Mouse (Mus musculus) lung, embryonic 16.5 days (tissue): Measurements from ENCODE around the gene Hnrnpl. TPM values are rescaled to one million over a fixed set of nuclear protein-coding genes. Genes with fewer than 3 reads are reported as not detected.
A peak's percentile ranks its signal among the peaks of the same experiment; 100 is the strongest.

Experiments
- ATAC-seq: fragments of 200-750 bp; cut with Nextera tagmentation; 2 replicates; pipeline ENCODE4 v1.8.0; 2017; ENCODE audit warnings: low read depth, mild to moderate bottlenecking, moderate library complexity
- H3K27ac ChIP-seq: fragments of 300-500 bp; sonication (generic); 2 replicates; pipeline ENCODE4 v1.5.1; 2014; ENCODE audit warnings: mild to moderate bottlenecking, control low read depth, low read length
- H3K27me3 ChIP-seq: fragments of 300-500 bp; sonication (generic); 2 replicates; pipeline ENCODE4 v1.6.1; 2014; ENCODE audit warnings: low read depth, low read length, mixed read lengths; ENCODE audit not compliant: control insufficient read depth, insufficient read depth
- H3K36me3 ChIP-seq: fragments of 300-500 bp; sonication (generic); 2 replicates; pipeline ENCODE4 v1.6.1; 2014; ENCODE audit warnings: low read length; ENCODE audit not compliant: control insufficient read depth, insufficient read depth
- H3K4me1 ChIP-seq: fragments of 300-500 bp; sonication (generic); replicated peaks from 2 replicates; pipeline ENCODE4 v1.6.1; 2014; ENCODE audit warnings: low read length, mixed read lengths; ENCODE audit not compliant: control insufficient read depth, insufficient read depth
- H3K4me2 ChIP-seq: fragments of 300-500 bp; sonication (generic); 2 replicates; pipeline ENCODE4 v1.6.1; 2014; ENCODE audit warnings: low read depth, low read length, control low read depth
- H3K4me3 ChIP-seq: fragments of 300-500 bp; sonication (generic); 2 replicates; pipeline ENCODE4 v1.5.1; 2014; ENCODE audit warnings: mild to moderate bottlenecking, low read length, control low read depth
- H3K9ac ChIP-seq: fragments of 300-500 bp; sonication (generic); 2 replicates; pipeline ENCODE4 v1.6.1; 2014; ENCODE audit warnings: low read length, control low read depth
- H3K9me3 ChIP-seq: fragments of 300-500 bp; sonication (generic); 2 replicates; pipeline ENCODE4 v1.6.1; 2016; ENCODE audit warnings: low read length; ENCODE audit not compliant: control insufficient read depth
- WGBS: fragments of 180-500 bp; shearing (Covaris S2); extraction: QIAGEN DNeasy Blood & Tissue Kit; methylation state at CpG from one replicate; pipeline ENCODE4 v1.1.7; 2014; 5-methylcytosine and 5-hydroxymethylcytosine counted together
- polyA plus RNA-seq: library from polyadenylated mRNA; unstranded; fragments of >200 nt; fragmentation: Nextera tagmentation; extraction: Ambion mirVana; gene quantifications from 2 replicates; pipeline ENCODE4 v1.2.1, GENCODE M21; 2015

The Hnrnpl gene
- polyA plus RNA-seq, 1 experiment from 2014 or later = 226 TPM

GRCm38 (mm10) chr7:28771867-28772266, 36.5 kb upstream of the Hnrnpl start:
- Histone ChIP-seq H3K9ac (no peak overlapping the region), H3K4me2 (no peak overlapping the region), H3K9me3 (no peaks in the 10 kb centered on the region), H3K27ac (no peak overlapping the region), H3K36me3 (0 out of 2 replicates have a peak, but pooled peaks cover 3% of the 10 kb centered on the region), H3K4me1 (peaks cover 9% of the 10 kb centered on the region; the same call in 1 of the 2 replicates), H3K27me3 (no peaks in the 10 kb centered on the region), H3K4me3 (no peak overlapping the region)
- WGBS = 82% methylated on average over 11 of the region's 11 CpGs
- ATAC-seq = no peak

GRCm38 (mm10) chr7:28773163-28773562, 35.2 kb upstream of the Hnrnpl start:
- H3K4me2 ChIP-seq = no peak overlapping the region
- ATAC-seq = no peak
- H3K27ac ChIP-seq = no peak overlapping the region
- H3K36me3 ChIP-seq = 0 out of 2 replicates have a peak, but pooled peaks cover 5% of the 10 kb centered on the region
- H3K4me3 ChIP-seq = no peak overlapping the region
- no peaks in the 10 kb centered on the region for H3K4me1 ChIP-seq
- H3K9ac ChIP-seq = no peak overlapping the region
- no peaks in the 10 kb centered on the region for H3K27me3 ChIP-seq
- whole genome bisulfite sequencing = 90% methylated on average over 3 of the region's 3 CpGs
- no peaks in the 10 kb centered on the region for H3K9me3 ChIP-seq

GRCm38 (mm10) chr7:28774164-28774563, 34.2 kb upstream of the Hnrnpl start:
- no peak overlapping the region for H3K9ac ChIP-seq
- ATAC-seq = no peak
- no peaks in the 10 kb centered on the region for H3K4me1 ChIP-seq
- H3K9me3 ChIP-seq = no peaks in the 10 kb centered on the region
- H3K27ac ChIP-seq = no peak overlapping the region
- H3K4me2 ChIP-seq = no peak overlapping the region
- 73% methylated on average over 12 of the region's 12 CpGs for WGBS
- H3K36me3 ChIP-seq = 0 out of 2 replicates have a peak, but pooled peaks cover 5% of the 10 kb centered on the region
- H3K27me3 ChIP-seq = no peaks in the 10 kb centered on the region
- H3K4me3 ChIP-seq = no peak overlapping the region

- no peak overlapping the region for H3K4me2 ChIP-seq
- H3K36me3 ChIP-seq = 0 out of 2 replicates have a peak, but pooled peaks cover 5% of the 10 kb centered on the region
- no peak for ATAC-seq
- 88% methylated on average over 7 of the region's 7 CpGs for WGBS
- no peaks in the 10 kb centered on the region for H3K9me3 ChIP-seq
- H3K4me3 ChIP-seq = no peak overlapping the region
- H3K9ac ChIP-seq = no peak overlapping the region
- no peak overlapping the region for H3K27ac ChIP-seq
- H3K4me1 ChIP-seq = peaks cover under 1% of the 10 kb centered on the region
- no peaks in the 10 kb centered on the region for H3K27me3 ChIP-seq
These were observed 33.2 kb upstream of the Hnrnpl start for GRCm38 (mm10) chr7:28775129-28775528.

- peaks cover 12% of the 10 kb centered on the region; the same call in 1 of the 2 replicates for H3K36me3 ChIP-seq
- peaks cover 4% of the 10 kb centered on the region for H3K4me1 ChIP-seq
- H3K4me3 ChIP-seq = no peak overlapping the region
- H3K9ac ChIP-seq = no peak overlapping the region
- H3K4me2 ChIP-seq = no peak overlapping the region
- H3K9me3 ChIP-seq = no peaks in the 10 kb centered on the region
- no peak overlapping the region for H3K27ac ChIP-seq
- 76% methylated on average over 9 of the region's 9 CpGs for WGBS
- ATAC-seq = no peak
- no peaks in the 10 kb centered on the region for H3K27me3 ChIP-seq
These were observed 29.5 kb upstream of the Hnrnpl start for GRCm38 (mm10) chr7:28778825-28779224.

- Histone ChIP-seq H3K36me3 (peaks cover 9% of the 10 kb centered on the region; the same call in 1 of the 2 replicates), H3K4me2 (no peak overlapping the region), H3K4me1 (peaks cover 4% of the 10 kb centered on the region), H3K27ac (peak overlapping the region; percentile 69), H3K9me3 (no peaks in the 10 kb centered on the region), H3K4me3 (no peak overlapping the region), H3K27me3 (no peaks in the 10 kb centered on the region), H3K9ac (peak overlapping the region; percentile 22; the same call in 1 of the 2 replicates)
- WGBS = 44% methylated on average over 6 of the region's 6 CpGs
- peak; percentile 79 for ATAC-seq
These were observed 28.2 kb upstream of the Hnrnpl start for GRCm38 (mm10) chr7:28780067-28780658.

GRCm38 (mm10) chr7:28780857-28781256, 27.5 kb upstream of the Hnrnpl start:
- 75% methylated on average over 7 of the region's 7 CpGs for WGBS
- Histone ChIP-seq H3K4me3 (no peak overlapping the region), H3K4me1 (peaks cover 4% of the 10 kb centered on the region), H3K9me3 (no peaks in the 10 kb centered on the region), H3K27me3 (no peaks in the 10 kb centered on the region), H3K9ac (no peak overlapping the region), H3K36me3 (peaks cover 9% of the 10 kb centered on the region; the same call in 1 of the 2 replicates), H3K4me2 (no peak overlapping the region), H3K27ac (peak overlapping the region; percentile 17; the same call in 1 of the 2 replicates)
- ATAC-seq = no peak

- no peak for ATAC-seq
- H3K36me3 ChIP-seq = peaks cover 9% of the 10 kb centered on the region
- H3K27ac ChIP-seq = no peak overlapping the region
- H3K4me2 ChIP-seq = no peak overlapping the region
- no peaks in the 10 kb centered on the region for H3K9me3 ChIP-seq
- H3K9ac ChIP-seq = no peak overlapping the region
- H3K4me1 ChIP-seq = peaks cover 4% of the 10 kb centered on the region
- H3K4me3 ChIP-seq = no peak overlapping the region
- H3K27me3 ChIP-seq = no peaks in the 10 kb centered on the region
- WGBS = 86% methylated on average over 8 of the region's 8 CpGs
These were observed 27.1 kb upstream of the Hnrnpl start for GRCm38 (mm10) chr7:28781261-28781663.

GRCm38 (mm10) chr7:28785161-28785560, 23.2 kb upstream of the Hnrnpl start:
- Histone ChIP-seq H3K4me2 (no peak overlapping the region), H3K4me1 (peaks cover 2% of the 10 kb centered on the region), H3K9me3 (no peaks in the 10 kb centered on the region), H3K27ac (no peak overlapping the region), H3K9ac (no peak overlapping the region), H3K4me3 (no peak overlapping the region), H3K27me3 (no peaks in the 10 kb centered on the region), H3K36me3 (peaks cover 7% of the 10 kb centered on the region)
- 74% methylated on average over 5 of the region's 5 CpGs for WGBS
- ATAC-seq = no peak
